Mouse (Mus musculus) ES-Bruce4 (cell line): ENCODE data around the gene Gm4737.

ENCODE experiments used
- CTCF ChIP-seq: IDR thresholded peaks from one replicate; pipeline ENCODE4 v1.8.1; 2011; ENCODE audit warnings: low read depth, low read length
- POLR2A ChIP-seq: IDR thresholded peaks from one replicate; pipeline ENCODE4 v1.8.1; 2011; ENCODE audit warnings: low read length; ENCODE audit not compliant: insufficient read depth

DNA sequence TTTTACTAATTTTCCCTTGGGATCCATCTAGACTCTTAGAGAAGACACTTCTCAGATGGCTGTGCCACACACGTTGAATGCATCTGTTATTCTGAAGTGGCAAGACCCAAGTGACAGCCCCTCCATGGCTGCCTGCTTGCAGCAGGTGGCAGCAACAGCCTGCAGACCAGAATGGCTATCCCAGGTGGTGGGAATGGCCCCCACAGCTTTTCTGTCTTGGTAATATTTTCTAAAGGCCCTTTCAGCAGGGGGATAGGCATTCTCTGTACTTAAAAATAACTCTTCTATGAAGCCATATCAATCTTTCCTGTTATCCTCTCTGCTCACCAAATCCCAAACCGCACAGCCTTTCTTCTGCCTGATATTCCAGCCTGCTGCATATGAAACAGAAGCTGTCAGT, 33.5 kb downstream of the Gm4737 start:
- TF ChIP-seq CTCF = peak; percentile 40
- no peak for TF ChIP-seq POLR2A
